Mouse (Mus musculus) small intestine, adult 2 months (tissue): ENCODE data around the gene Napa.

Experiments
- CTCF ChIP-seq: fragments of 200-500 bp; IDR thresholded peaks from 2 replicates; pipeline ENCODE4 v1.5.1; 2012; ENCODE audit warnings: low read depth, mild to moderate bottlenecking, control low read depth, inconsistent platforms, low read length, moderate library complexity, mixed read lengths; ENCODE audit not compliant: insufficient replicate concordance, insufficient read length; ENCODE audit errors: extremely low read depth
- POLR2A ChIP-seq: fragments of 200-500 bp; IDR thresholded peaks from 2 replicates; pipeline ENCODE4 v1.6.1; 2012; ENCODE audit warnings: low read depth, mild to moderate bottlenecking, control low read depth, inconsistent platforms, low read length, moderate library complexity

DNA sequence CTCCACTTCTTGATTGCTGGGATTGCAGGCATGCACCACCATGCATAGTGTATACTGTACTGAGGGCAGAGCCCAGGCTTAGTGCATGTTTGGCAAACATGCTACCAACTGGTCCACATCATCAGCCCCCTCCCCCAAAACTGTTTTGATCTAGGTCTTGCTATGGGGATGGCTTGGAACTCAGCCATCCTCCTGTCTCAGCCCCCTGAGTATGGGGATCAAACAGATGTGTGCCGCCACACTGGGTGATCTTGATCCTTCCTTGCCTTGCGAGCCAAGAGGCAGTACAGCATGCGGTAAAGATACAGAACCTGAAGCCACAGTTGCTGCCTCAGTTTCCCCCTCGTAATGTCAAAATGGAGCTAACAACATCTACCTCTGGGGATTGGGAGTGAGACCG, 30.6 kb downstream of the Napa start:
- TF ChIP-seq CTCF (no peak), POLR2A (no peak)
